Mouse (Mus musculus): ENCODE measurements around the gene Thap12. TPM values are rescaled to one million over a fixed set of nuclear protein-coding genes. Genes with fewer than 3 reads are reported as not detected.
A peak's percentile ranks its signal among the peaks of the same experiment; 100 is the strongest.

The Thap12 gene
- total RNA-seq, 1 experiment from 2014 or later = 32.9 TPM

- 0 out of 2 replicates have a peak, but pooled peaks have one; percentile 33 for ATAC-seq (replicated peaks; ENCODE audit: insufficient number of reproducible peaks, low FRiP score, low TSS enrichment, poor library complexity, severe bottlenecking)
These were observed 9.9 kb upstream of the Thap12 start for GRCm38 (mm10) chr7:98692761-98693546.

GRCm38 (mm10) chr7:98694046-98694445, 8.9 kb upstream of the Thap12 start:
- peak; percentile 69 for ATAC-seq (replicated peaks; ENCODE audit: insufficient number of reproducible peaks, low FRiP score, low TSS enrichment, poor library complexity, severe bottlenecking)

DNA sequence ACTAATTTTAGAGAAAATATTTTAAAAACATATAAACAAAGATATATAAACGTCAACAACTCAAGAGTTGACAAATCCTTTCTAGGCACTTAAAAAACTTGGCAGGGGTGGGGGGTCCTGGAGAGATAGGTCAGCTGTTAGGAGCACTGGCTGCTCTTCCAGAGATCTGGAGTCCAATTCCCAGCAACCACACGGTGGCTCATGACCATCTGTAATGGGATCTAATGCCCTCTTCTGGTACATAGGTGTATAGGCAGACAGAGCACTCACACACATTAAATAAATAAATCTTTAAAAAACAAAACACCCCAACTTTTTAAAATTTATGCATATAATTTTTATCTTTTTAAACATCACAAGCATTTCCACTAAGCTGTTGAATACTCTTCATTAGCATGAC, 5.4 kb upstream of the Thap12 start:
- ATAC-seq (replicated peaks; ENCODE audit: insufficient number of reproducible peaks, low FRiP score, low TSS enrichment, poor library complexity, severe bottlenecking) = no peak

GRCm38 (mm10) chr7:98698041-98698440, 4.9 kb upstream of the Thap12 start:
- no peak for ATAC-seq (replicated peaks; ENCODE audit: insufficient number of reproducible peaks, low FRiP score, low TSS enrichment, poor library complexity, severe bottlenecking)

DNA sequence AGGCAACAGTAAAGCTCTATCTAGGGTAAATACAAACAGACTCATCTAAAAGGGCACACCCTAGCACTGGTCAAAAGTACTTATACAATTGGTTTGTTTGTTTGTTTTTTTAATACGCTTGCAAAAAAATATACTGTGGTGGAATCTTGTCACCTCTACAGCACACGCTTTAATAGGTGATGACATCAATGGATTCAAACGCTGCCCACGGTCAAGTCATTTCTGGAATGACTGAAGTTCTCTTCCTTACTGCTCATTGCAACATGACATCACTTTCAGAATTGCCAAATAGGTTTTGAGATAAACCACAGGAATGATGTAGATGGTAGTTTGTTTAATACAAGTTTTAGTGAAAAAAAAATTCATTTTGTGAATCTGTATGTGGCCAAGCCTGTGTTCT, 4.3 kb upstream of the Thap12 start:
- ATAC-seq (replicated peaks; ENCODE audit: insufficient number of reproducible peaks, low FRiP score, low TSS enrichment, poor library complexity, severe bottlenecking) = no peak

DNA sequence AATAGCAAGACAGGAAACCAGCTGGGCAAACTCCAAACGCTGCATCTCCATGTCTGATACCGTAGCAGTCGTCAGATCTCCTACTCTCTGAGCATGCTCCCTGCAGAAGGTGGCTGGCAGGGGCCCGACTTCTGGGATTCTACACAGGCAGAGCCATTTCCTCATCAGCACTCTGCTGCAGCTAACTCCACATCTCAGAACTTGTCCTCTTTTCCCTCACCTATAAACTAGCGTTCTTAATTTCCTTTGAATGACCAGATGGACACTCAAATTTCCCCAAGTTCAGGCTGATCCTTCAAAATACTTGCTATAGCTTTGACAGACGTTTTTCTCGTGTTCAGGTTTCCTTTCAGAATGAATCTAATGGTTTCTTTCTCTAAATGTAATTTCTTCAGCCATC, 1.1 kb upstream of the Thap12 start:
- ATAC-seq (replicated peaks; ENCODE audit: insufficient number of reproducible peaks, low FRiP score, low TSS enrichment, poor library complexity, severe bottlenecking) = no peak

GRCm38 (mm10) chr7:98703365-98703881, 520 bp downstream of the Thap12 start:
- peak; percentile 33 for ATAC-seq (replicated peaks; ENCODE audit: insufficient number of reproducible peaks, low FRiP score, low TSS enrichment, poor library complexity, severe bottlenecking)

GRCm38 (mm10) chr7:98704276-98704675, 1.4 kb downstream of the Thap12 start:
- no peak for ATAC-seq (replicated peaks; ENCODE audit: insufficient number of reproducible peaks, low FRiP score, low TSS enrichment, poor library complexity, severe bottlenecking)

DNA sequence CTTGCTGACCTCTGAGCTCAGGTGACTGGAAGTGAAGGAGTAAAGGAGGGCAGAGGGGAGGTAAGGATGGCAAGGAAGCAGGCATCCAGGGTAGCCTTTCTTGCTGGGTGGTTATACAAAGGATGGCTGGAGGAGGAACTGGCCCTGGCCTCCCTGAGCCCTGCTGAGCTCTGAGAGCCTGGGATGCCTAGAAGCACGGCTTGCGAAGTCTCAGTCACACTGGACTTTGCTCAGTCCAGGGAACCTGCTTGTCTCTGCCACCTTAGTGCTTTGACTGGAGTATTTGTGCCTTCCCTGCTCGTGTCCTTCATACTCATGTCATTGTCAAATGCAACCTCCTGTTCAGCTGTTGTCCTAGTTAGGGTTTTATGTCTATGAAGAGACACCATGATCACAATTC, 10.8 kb downstream of the Thap12 start:
- ATAC-seq (replicated peaks; ENCODE audit: insufficient number of reproducible peaks, low FRiP score, low TSS enrichment, poor library complexity, severe bottlenecking) = no peak

DNA sequence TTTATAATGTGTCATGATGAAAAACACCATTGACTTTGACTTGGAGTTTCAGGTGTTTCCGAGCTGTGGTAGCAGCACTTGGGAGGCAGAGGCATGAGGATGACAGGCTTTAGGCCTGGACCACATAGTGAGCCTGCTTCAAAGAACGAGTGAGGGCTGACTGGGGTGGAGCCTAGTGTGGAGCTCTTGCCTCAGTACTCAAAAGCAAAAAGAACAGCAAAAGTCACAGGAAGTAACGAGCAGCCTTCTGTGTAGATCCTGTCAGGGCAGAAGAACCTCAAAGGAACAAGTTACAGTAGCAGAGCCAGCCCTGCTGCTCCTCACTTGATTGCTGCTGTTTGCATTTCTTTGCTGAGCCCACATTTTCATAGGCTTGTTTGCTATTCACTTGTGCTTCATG, 14.5 kb downstream of the Thap12 start:
- ATAC-seq (replicated peaks; ENCODE audit: insufficient number of reproducible peaks, low FRiP score, low TSS enrichment, poor library complexity, severe bottlenecking) = no peak

GRCm38 (mm10) chr7:98719761-98720160, 16.9 kb downstream of the Thap12 start:
- no peak for ATAC-seq (replicated peaks; ENCODE audit: insufficient number of reproducible peaks, low FRiP score, low TSS enrichment, poor library complexity, severe bottlenecking)

GRCm38 (mm10) chr7:98720731-98721130, 17.8 kb downstream of the Thap12 start:
- no peak for ATAC-seq (replicated peaks; ENCODE audit: insufficient number of reproducible peaks, low FRiP score, low TSS enrichment, poor library complexity, severe bottlenecking)

- no peak for ATAC-seq (replicated peaks; ENCODE audit: insufficient number of reproducible peaks, low FRiP score, low TSS enrichment, poor library complexity, severe bottlenecking)
These were observed 18.3 kb downstream of the Thap12 start for GRCm38 (mm10) chr7:98721172-98721571.

DNA sequence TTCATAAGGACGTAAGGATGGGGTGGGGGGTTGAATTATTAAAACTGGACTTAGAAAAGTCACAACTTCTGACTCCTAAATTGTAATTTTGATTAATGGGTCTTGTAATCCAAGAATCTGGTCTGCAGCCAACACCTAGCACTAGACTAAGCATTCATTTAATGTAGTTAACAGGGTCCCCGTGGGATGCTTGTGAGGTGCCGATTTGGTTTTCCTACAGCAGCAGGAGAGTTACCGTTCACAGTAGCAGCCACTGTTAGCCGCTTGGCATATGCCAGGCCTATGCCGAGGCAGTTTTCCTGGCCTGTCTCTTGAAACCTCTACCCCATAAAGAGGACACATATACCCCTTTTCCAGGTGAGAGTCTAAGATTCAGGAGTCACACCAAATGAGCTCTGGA, 18.7 kb downstream of the Thap12 start:
- no peak for ATAC-seq (replicated peaks; ENCODE audit: insufficient number of reproducible peaks, low FRiP score, low TSS enrichment, poor library complexity, severe bottlenecking)

GRCm38 (mm10) chr7:98725686-98726195, 22.8 kb downstream of the Thap12 start:
- ATAC-seq (replicated peaks; ENCODE audit: insufficient number of reproducible peaks, low FRiP score, low TSS enrichment, poor library complexity, severe bottlenecking) = no peak

DNA sequence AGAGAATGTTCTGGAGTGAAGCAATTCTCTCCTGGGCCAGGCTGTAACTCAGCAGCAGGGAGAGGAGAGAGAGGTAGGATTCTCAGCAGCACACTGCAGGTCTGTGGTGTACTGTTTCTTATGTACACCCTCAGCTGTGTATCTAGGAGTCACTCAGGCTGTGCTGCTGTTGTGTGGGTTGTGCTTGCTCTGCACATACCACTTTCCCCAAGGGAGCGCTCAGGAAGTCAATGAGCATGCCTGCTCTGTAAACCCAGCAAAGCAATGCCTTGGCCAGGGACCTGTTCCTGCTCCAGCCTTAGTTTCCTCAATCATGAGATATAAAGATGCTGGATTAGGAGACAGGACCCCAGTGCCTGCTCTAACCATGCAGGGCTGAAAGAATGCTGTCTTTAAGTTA, 25.1 kb downstream of the Thap12 start:
- ATAC-seq (replicated peaks; ENCODE audit: insufficient number of reproducible peaks, low FRiP score, low TSS enrichment, poor library complexity, severe bottlenecking) = no peak

GRCm38 (mm10) chr7:98728499-98728898, 25.6 kb downstream of the Thap12 start:
- ATAC-seq (replicated peaks; ENCODE audit: insufficient number of reproducible peaks, low FRiP score, low TSS enrichment, poor library complexity, severe bottlenecking) = no peak

DNA sequence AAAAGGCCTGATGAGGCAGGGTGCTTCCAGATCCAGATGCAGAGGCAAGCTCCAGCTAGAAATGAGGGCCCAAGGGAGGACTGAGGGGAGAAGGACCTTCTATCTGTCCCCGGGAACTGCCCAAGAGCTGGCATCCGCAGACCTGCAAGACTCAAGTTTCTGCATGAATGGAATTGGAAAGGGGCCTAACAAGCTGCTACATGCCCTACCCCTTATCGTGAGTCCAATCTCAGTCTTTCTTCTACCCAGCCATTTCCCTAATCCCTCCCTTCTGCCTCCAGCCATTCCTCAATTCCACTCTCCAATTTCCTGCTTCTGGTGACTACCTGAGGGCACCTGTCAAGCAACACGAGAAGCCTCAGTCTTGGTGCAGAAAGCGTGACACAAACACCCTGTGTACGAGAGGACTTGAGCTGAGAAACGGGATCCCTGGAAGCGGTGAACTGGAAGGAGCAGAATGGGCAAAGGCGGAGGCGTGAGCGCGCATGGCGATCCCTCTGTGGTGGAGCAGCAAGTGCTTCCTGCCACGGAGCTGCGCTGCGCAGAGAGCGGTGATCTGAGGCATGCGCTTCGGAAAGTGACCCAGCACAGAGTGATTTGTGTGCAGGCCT, 26.9 kb downstream of the Thap12 start:
- ATAC-seq (replicated peaks; ENCODE audit: insufficient number of reproducible peaks, low FRiP score, low TSS enrichment, poor library complexity, severe bottlenecking) = no peak

- ATAC-seq (replicated peaks; ENCODE audit: insufficient number of reproducible peaks, low FRiP score, low TSS enrichment, poor library complexity, severe bottlenecking) = no peak
These were observed 31.1 kb downstream of the Thap12 start for GRCm38 (mm10) chr7:98733958-98734357.

DNA sequence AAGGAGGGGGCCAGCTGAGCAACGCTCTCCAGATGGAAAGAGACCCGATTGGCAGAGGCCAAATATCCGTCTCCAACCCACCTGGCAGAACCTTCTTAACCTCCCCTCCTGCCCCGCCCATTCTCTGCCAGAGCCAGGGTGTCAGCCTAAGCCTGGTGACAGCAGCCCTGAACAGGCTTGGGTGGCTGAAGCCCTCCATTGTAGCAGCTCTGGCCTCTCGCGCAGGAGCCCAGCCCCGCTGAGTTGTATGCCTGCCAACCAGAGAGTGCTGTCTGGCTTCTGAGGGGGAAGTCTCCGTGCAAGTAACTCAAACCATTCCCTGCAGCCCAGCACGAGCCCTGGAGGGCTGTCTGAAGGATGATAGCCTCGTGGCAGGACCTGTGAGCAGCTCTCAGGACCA, 32.0 kb downstream of the Thap12 start:
- no peak for ATAC-seq (replicated peaks; ENCODE audit: insufficient number of reproducible peaks, low FRiP score, low TSS enrichment, poor library complexity, severe bottlenecking)

Measured in monocyte, adult 5-6 weeks (primary cell).